Mouse (Mus musculus) kidney, embryonic 14.5 days (tissue): ENCODE measurements around the gene C2cd3. TPM values are rescaled to one million over a fixed set of nuclear protein-coding genes. Genes with fewer than 3 reads are reported as not detected.

Experiments
- ATAC-seq: fragments of 200-750 bp; cut with Nextera tagmentation; 2 replicates; pipeline ENCODE4 v1.8.0; 2017; ENCODE audit warnings: moderate number of reproducible peaks, mild to moderate bottlenecking, moderate TSS enrichment, moderate library complexity; ENCODE audit not compliant: low FRiP score, low TSS enrichment
- H3K27ac ChIP-seq: fragments of 300-500 bp; sonication (generic); 2 replicates; pipeline ENCODE4 v1.5.1; 2014; ENCODE audit warnings: low read depth, mild to moderate bottlenecking, low read length, moderate library complexity, mixed read lengths
- H3K27me3 ChIP-seq: fragments of 300-500 bp; sonication (generic); 2 replicates; pipeline ENCODE4 v1.6.1; 2014; ENCODE audit warnings: mild to moderate bottlenecking, low read length; ENCODE audit not compliant: control insufficient read depth, insufficient read depth
- H3K36me3 ChIP-seq: fragments of 300-500 bp; sonication (generic); 2 replicates; pipeline ENCODE4 v1.6.1; 2014; ENCODE audit warnings: low read length, mixed read lengths; ENCODE audit not compliant: control insufficient read depth, insufficient read depth
- H3K4me1 ChIP-seq: fragments of 300-500 bp; sonication (generic); 2 replicates; pipeline ENCODE4 v1.6.1; 2014; ENCODE audit warnings: low read length, mixed read lengths; ENCODE audit not compliant: control insufficient read depth, insufficient read depth
- H3K4me2 ChIP-seq: fragments of 300-500 bp; sonication (generic); replicated peaks from 2 replicates; pipeline ENCODE4 v1.6.1; 2014; ENCODE audit warnings: low read depth, mild to moderate bottlenecking, low read length
- H3K4me3 ChIP-seq: fragments of 300-500 bp; sonication (generic); 2 replicates; pipeline ENCODE4 v1.5.1; 2014; ENCODE audit warnings: mild to moderate bottlenecking, low read length
- H3K9ac ChIP-seq: fragments of 300-500 bp; sonication (generic); 2 replicates; pipeline ENCODE4 v1.6.1; 2014; ENCODE audit warnings: low read depth, mild to moderate bottlenecking, low read length, moderate library complexity
- H3K9me3 ChIP-seq: fragments of 300-500 bp; sonication (generic); 2 replicates; pipeline ENCODE4 v1.6.1; 2016; ENCODE audit warnings: low read length; ENCODE audit not compliant: control insufficient read depth
- WGBS: fragments of 180-500 bp; shearing (Covaris S2); extraction: QIAGEN DNeasy Blood & Tissue Kit; methylation state at CpG from one replicate; pipeline ENCODE4 v1.1.7; 2014; 5-methylcytosine and 5-hydroxymethylcytosine counted together
- polyA plus RNA-seq: library from polyadenylated mRNA; unstranded; fragments of >200 nt; fragmentation: Nextera tagmentation; extraction: Ambion mirVana; gene quantifications from 2 replicates; pipeline ENCODE4 v1.2.1, GENCODE M21; 2014

Gene C2cd3
- polyA plus RNA-seq, 1 experiment from 2014 or later, result 45.4 TPM

- H3K9ac ChIP-seq, result no peak overlapping the region
- no peaks in the 10 kb centered on the region for H3K27me3 ChIP-seq
- H3K36me3 ChIP-seq, result peaks cover 52% of the 10 kb centered on the region
- H3K4me3 ChIP-seq, result no peak overlapping the region
- H3K27ac ChIP-seq, result no peak overlapping the region
- H3K9me3 ChIP-seq, result no peaks in the 10 kb centered on the region
- no peak for ATAC-seq
- H3K4me1 ChIP-seq, result no peaks in the 10 kb centered on the region
- 69% methylated on average over 8 of the region's 8 CpGs for WGBS
- H3K4me2 ChIP-seq, result no peak overlapping the region
These were observed 18.1 kb downstream of the C2cd3 start for GRCm38 (mm10) chr7:100390166-100390565.

- H3K4me2 ChIP-seq, result no peak overlapping the region
- H3K9me3 ChIP-seq, result no peaks in the 10 kb centered on the region
- no peak for ATAC-seq
- H3K9ac ChIP-seq, result no peak overlapping the region
- H3K36me3 ChIP-seq, result peaks cover 68% of the 10 kb centered on the region
- no peaks in the 10 kb centered on the region for H3K27me3 ChIP-seq
- WGBS, result 73% methylated on average over 2 of the region's 2 CpGs
- no peaks in the 10 kb centered on the region for H3K4me1 ChIP-seq
- H3K27ac ChIP-seq, result no peak overlapping the region
- no peak overlapping the region for H3K4me3 ChIP-seq
These were observed 20.2 kb downstream of the C2cd3 start for GRCm38 (mm10) chr7:100392265-100392664.

DNA sequence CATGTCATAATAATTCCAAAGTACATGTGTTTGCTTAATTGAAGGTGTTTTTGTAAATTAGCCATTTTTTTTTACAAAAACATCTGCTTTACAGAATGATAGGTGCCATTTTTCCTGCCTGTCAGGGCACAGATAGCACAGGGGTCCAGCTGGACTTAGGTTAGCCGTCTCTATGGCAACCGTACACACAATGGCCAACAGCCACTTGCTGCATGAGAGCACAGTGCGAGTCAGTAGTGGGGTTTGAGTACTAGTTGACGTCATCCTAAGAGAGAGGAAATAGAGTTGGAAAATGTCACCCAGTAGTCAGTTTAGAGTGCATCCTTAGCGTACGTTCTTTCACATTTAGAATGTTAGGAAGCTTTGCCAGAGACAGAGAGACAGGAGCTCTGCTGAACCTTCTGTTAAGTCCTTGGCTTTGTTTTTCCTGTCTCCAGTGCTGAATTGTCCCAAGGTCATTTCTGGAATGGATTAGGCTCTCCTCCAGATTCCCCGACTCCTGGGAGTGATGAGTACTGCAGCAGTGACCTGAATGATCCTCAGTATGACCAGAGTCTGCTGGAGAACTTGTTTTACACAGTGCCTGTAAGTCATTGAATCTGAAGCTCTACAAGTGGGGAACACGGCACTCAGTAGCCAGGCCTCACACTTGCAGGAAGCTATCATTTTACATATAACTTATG lies 27.3 kb downstream of the C2cd3 start:
- Histone ChIP-seq H3K27ac (no peak overlapping the region), H3K4me3 (no peak overlapping the region), H3K9me3 (no peaks in the 10 kb centered on the region), H3K9ac (no peak overlapping the region), H3K4me1 (no peaks in the 10 kb centered on the region), H3K27me3 (no peaks in the 10 kb centered on the region), H3K36me3 (peaks cover 54% of the 10 kb centered on the region), H3K4me2 (no peak overlapping the region)
- 77% methylated on average over 8 of the region's 8 CpGs for WGBS
- ATAC-seq, result no peak

DNA sequence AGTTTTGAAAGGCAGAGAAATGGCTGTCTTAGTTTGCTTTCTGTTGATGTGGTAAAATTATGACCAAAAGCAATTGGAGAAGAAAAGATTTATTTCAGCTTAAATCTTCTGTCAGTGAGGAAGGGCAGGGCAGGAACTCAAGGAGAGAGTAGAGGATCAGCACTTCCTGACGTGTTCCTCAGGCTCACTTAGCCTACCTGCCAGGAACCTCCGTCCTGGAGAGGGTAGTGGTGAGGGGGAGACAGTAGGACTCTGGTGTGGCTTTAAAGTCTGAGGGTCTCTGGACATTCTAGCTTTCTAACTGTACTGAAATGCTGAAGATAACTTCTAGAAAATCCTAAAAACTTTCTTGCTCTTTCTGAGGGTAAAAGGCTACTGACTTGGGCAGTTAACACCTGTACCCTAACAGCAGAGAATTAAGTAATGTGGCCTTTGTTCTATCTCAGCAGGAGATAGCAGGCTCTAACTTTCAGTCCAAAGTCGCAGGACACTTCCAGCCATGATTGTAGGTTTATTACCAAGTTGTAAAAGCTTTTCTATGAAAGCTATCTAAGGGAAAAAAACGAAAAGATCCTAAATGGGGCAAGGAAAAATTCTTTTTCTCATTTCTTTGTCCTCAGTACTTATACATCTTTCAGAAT lies 29.0 kb downstream of the C2cd3 start:
- H3K27me3 ChIP-seq, result no peaks in the 10 kb centered on the region
- H3K9ac ChIP-seq, result no peak overlapping the region
- WGBS, result 20% methylated on average over 4 of the region's 4 CpGs
- H3K4me1 ChIP-seq, result no peaks in the 10 kb centered on the region
- peaks cover 52% of the 10 kb centered on the region for H3K36me3 ChIP-seq
- no peak overlapping the region for H3K27ac ChIP-seq
- H3K4me3 ChIP-seq, result no peak overlapping the region
- ATAC-seq, result no peak
- no peaks in the 10 kb centered on the region for H3K9me3 ChIP-seq
- no peak overlapping the region for H3K4me2 ChIP-seq

- peaks cover 54% of the 10 kb centered on the region for H3K36me3 ChIP-seq
- H3K4me1 ChIP-seq, result no peaks in the 10 kb centered on the region
- no peak overlapping the region for H3K4me3 ChIP-seq
- ATAC-seq, result no peak
- H3K4me2 ChIP-seq, result no peak overlapping the region
- 83% methylated on average over 4 of the region's 4 CpGs for WGBS
- H3K9ac ChIP-seq, result no peak overlapping the region
- no peaks in the 10 kb centered on the region for H3K9me3 ChIP-seq
- no peaks in the 10 kb centered on the region for H3K27me3 ChIP-seq
- H3K27ac ChIP-seq, result no peak overlapping the region
These were observed 30.7 kb downstream of the C2cd3 start for GRCm38 (mm10) chr7:100402715-100403114.

GRCm38 (mm10) chr7:100407677-100408076 lies 35.6 kb downstream of the C2cd3 start:
- H3K4me3 ChIP-seq, result no peak overlapping the region
- no peaks in the 10 kb centered on the region for H3K9me3 ChIP-seq
- no peak overlapping the region for H3K27ac ChIP-seq
- 54% methylated on average over 5 of the region's 5 CpGs for WGBS
- peak; percentile 80; the same call in 1 of the 2 replicates for ATAC-seq
- H3K36me3 ChIP-seq, result peaks cover 57% of the 10 kb centered on the region
- H3K9ac ChIP-seq, result no peak overlapping the region
- H3K4me1 ChIP-seq, result no peaks in the 10 kb centered on the region
- H3K27me3 ChIP-seq, result no peaks in the 10 kb centered on the region
- no peak overlapping the region for H3K4me2 ChIP-seq

- ATAC-seq, result no peak
- H3K4me1 ChIP-seq, result no peaks in the 10 kb centered on the region
- no peak overlapping the region for H3K4me3 ChIP-seq
- H3K36me3 ChIP-seq, result peaks cover 62% of the 10 kb centered on the region
- H3K4me2 ChIP-seq, result no peak overlapping the region
- no peaks in the 10 kb centered on the region for H3K27me3 ChIP-seq
- H3K9me3 ChIP-seq, result no peaks in the 10 kb centered on the region
- no peak overlapping the region for H3K27ac ChIP-seq
- 95% methylated on average over 4 of the region's 4 CpGs for WGBS
- no peak overlapping the region for H3K9ac ChIP-seq
These were observed 36.7 kb downstream of the C2cd3 start for GRCm38 (mm10) chr7:100408684-100409083.

DNA sequence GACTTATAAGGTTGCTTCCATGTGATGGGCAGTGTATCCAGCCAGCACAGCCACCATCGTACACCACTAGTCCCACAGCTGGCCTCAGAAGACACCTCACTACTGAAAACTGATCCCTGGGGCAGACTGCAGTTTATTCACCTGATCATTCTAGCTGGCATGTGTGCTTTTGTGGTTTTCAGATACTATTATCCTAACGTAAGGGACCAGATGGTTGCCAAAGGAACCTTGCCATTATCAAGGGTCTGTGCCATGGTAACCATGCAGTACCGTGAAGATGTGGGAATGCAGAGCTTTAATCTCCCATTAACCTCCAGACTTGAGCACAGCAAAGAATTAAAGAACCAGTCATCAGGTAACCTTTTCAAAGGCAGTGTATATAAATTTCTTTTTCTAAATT lies 53.8 kb downstream of the C2cd3 start:
- Histone ChIP-seq H3K9me3 (no peaks in the 10 kb centered on the region), H3K4me3 (no peak overlapping the region), H3K4me2 (no peak overlapping the region), H3K36me3 (peaks cover 83% of the 10 kb centered on the region), H3K27ac (no peak overlapping the region), H3K4me1 (no peaks in the 10 kb centered on the region), H3K27me3 (no peaks in the 10 kb centered on the region), H3K9ac (no peak overlapping the region)
- WGBS, result 92% methylated on average over 3 of the region's 3 CpGs
- ATAC-seq, result no peak

DNA sequence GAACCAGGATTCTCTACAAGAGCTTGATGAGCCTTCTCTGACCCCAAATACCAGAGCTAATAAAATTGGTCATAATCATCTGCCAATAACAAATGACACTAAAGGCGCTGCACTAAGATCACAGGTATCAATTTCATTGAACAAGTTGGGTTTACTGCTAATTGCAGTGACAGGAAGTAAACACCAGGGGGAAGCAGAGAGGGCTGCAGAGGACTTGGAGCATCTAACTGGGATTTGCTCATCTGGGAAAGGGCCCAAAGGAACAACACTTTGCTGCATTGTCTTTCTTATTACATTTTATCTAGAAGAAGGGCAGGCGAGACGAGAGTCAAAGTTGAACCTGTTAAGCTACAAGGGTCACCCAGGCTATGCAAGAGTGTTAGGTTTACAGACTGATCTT lies 57.1 kb downstream of the C2cd3 start:
- Histone ChIP-seq H3K27me3 (no peaks in the 10 kb centered on the region), H3K9ac (no peak overlapping the region), H3K9me3 (no peaks in the 10 kb centered on the region), H3K4me1 (no peaks in the 10 kb centered on the region), H3K4me3 (no peak overlapping the region), H3K4me2 (no peak overlapping the region), H3K27ac (no peak overlapping the region), H3K36me3 (peaks cover 82% of the 10 kb centered on the region)
- 68% methylated on average over 3 of the region's 3 CpGs for WGBS
- no peak for ATAC-seq
